Mouse (Mus musculus) layer of hippocampus, adult 2 months (tissue): Measurements from ENCODE around the gene Rhd. TPM values are rescaled to one million over a fixed set of nuclear protein-coding genes. Genes with fewer than 3 reads are reported as not detected.

Source experiments
- DNase-seq, 2 experiments: peaks; one replicate each; pipeline ENCODE4 v3.0.0; 2022; ENCODE audit warnings: low spot score in 2 of 2
- H3K27ac ChIP-seq: fragments of 200-600 bp; 2 replicates; pipeline ENCODE4 v1.8.1; 2022
- H3K4me3 ChIP-seq: fragments of 200-600 bp; 2 replicates; pipeline ENCODE4 v1.8.1; 2022; ENCODE audit warnings: mild to moderate bottlenecking
- CTCF ChIP-seq: fragments of 200-600 bp; conservative IDR thresholded peaks from 2 replicates; pipeline ENCODE4 v1.8.1; 2022; ENCODE audit warnings: antibody characterized with exemption, mild to moderate bottlenecking, moderate library complexity
- total RNA-seq, 2 experiments: library from RNA; stranded (reverse); gene quantifications; 2 replicates each; pipeline ENCODE4 v1.2.3; 2021

The Rhd gene
- total RNA-seq, 2 experiments from 2014 or later: not detected

DNA sequence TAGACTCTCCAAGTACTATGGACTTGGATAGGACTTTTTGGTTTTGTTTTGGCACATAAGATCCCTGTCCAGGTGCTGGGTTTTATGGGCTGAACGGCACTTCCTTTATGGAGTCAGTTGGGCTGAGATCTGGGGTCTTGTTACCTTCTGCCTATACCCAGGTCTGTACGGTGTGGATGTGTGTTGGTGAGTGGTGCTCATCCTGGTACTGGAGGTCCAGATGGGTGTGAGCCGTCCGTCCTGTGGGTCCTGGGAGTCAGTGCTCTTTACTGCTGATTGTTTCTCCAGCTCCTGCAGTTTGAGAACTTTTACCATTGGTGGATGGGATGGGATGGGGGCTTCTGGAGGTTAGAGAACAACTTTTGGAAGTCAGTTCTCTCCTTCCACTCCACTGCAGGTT, 57.4 kb downstream of the Rhd start:
- H3K4me3 ChIP-seq: no peak overlapping the region
- TF ChIP-seq CTCF: no peak
- DNase-seq: no peak
- no peak overlapping the region for H3K27ac ChIP-seq

DNA sequence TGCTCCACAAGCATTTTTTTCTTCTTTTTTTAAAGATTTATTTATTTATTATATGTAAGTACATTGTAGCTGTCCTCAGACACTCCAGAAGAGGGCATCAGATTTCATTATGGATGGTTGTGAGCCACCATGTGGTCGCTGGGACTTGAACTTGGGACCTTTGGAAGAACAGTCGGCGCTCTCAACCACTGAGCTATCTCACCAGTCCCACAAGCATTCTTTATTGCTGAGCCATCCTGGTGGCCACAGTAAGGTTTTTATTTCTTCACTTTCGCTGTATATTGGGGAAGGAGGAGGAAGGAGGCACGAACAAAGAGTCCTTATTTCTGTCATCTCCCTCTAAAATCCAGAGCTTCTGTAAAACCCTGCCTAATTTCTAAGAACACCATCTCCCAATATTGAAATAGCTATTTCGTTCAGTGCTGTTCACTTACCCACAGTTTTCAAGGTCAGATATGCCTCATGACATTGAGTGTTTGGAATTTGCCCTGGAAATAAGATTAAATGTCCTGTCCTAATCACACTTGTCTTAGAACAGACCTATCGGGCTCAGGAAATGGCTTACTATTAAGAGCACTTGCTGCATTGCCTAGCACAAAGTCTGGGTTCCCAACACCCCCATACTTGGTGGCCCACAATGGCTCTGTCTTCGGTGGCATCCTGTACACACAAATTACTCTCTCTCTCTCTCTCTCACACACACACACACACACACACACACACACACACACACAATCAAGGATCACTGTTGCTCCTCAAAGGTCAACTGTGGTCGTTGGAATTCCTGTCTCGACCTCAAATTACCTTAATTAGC, 58.0 kb downstream of the Rhd start:
- no peak for DNase-seq
- TF ChIP-seq CTCF: peak; percentile 44
- Histone ChIP-seq H3K4me3 (peak overlapping the region; percentile 70), H3K27ac (peak overlapping the region; percentile 99)

DNA sequence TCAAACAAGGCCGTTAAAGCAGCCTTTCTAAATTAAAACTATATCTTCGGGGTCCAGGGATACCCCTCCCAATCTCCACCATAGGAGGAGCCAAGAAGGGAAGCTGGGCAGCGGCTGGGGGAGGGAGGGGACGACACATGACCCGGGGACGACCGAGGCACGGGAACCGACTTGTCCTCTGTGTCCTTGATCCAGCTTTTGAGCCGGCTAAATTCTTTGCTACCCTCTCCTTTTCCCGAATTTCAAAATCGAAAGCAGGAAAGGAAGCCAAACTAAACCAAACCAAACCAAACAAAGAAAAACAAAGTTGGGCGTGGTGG, 58.5 kb downstream of the Rhd start:
- DNase-seq: peak; percentile 63 to 71
- peak overlapping the region; percentile 70 for H3K4me3 ChIP-seq
- peak overlapping the region; percentile 99 for H3K27ac ChIP-seq
- no peak for TF ChIP-seq CTCF

DNA sequence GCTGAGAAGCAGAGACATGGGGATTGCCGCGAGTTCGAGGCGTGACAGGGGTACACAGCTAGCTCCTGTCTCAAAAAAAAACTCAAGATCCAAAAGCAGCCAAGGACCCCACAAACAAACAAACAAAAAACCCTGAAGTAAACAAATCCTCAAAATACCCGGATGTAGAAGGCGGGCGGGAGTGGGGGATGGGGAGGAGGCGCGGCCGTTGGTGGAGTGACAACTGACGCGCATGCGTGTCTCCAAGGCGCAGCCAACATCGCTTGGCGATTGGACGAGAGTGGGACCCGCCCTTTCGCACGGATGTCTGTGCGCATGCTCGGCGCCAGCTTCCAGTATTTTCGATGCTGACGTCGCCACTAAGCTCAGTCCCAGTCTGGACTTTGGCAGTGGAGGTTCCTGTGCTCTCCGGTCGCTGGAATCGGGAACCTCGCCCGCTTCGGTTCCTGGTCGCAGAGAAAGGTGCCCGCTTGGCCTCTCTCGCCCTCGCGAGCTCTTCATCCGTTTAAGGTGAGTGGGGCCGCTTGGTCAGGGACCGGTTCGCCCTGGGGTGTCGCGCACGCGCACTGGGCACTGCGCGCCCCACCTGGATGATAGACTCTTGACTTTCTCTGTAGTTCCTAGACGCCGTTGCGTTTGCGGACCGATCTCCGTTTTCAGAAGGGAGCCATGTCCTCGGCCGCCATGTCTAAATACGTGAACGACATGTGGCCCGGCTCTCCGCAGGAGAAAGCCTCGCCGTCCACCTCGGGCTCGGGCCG, 59.1 kb downstream of the Rhd start, which contains the start of gene Rsrp1:
Gene Rsrp1, plus strand, starts transcription at position 335 of the 761 bp plus-strand sequence.
- peak; percentile 95 to 98 for DNase-seq
- TF ChIP-seq CTCF: no peak
- Histone ChIP-seq H3K27ac (peak within 1 kb of the TSS; percentile 99), H3K4me3 (peak within 1 kb of the TSS; percentile 70)

DNA sequence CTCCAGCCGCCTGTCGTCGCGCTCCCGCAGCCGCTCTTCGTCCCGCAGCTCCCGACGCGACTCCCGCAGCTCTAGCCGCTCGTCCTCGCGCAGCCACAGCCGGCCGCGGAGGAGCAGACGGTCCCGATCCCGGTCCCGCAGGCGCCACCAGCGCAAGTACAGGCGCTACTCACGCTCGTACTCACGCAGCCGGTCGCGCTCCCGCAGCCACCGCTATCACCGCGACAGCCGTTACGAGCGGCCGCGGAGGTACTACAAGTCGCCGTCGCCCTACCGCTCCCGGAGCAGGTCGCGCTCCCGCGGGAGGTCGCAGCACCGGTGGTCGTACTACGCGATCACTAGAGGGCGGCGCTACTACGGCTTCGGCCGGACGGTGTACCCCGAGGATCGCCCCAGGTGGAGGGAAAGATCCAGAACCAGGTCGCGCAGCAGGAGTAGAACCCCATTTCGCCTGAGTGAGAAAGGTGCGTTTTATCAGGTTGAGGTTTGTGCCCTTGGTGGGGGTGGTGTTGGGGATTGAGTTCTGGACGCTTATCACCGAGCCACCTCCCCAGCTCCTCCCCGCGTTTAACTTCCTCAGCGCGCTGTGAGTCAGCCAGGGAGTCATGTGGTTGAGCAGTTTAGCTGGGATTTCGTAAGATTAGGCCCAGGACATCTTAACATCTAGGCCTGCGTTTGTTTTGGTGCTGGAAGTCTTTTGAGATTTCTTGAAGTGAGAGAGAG, 59.8 kb downstream of the Rhd start:
- peak overlapping the region; percentile 99 for H3K27ac ChIP-seq
- DNase-seq: no peak
- peak; percentile 11; the same call in 1 of the 2 replicates for TF ChIP-seq CTCF
- H3K4me3 ChIP-seq: peak overlapping the region; percentile 70

DNA sequence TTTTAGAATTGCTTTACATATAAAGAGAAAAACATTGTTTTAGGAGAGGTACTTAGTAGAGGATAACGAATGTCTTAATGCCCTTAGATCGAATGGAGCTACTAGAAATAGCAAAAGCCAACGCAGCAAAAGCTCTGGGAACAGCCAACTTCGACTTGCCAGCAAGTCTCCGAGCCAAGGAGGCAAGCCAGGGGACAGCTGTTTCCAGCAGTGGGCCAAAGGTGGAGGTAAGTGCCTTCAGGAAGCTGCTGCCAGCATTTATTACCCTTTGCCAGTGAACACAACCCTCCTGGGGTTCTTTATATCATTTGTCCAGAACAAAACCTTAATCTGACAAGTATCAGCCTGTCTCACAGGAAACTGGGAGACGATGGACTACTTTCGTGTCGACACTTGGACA, 60.9 kb downstream of the Rhd start:
- DNase-seq: no peak
- peak overlapping the region; percentile 99; the same call in 1 of the 2 replicates for H3K27ac ChIP-seq
- H3K4me3 ChIP-seq: peak overlapping the region; percentile 70
- no peak for TF ChIP-seq CTCF

DNA sequence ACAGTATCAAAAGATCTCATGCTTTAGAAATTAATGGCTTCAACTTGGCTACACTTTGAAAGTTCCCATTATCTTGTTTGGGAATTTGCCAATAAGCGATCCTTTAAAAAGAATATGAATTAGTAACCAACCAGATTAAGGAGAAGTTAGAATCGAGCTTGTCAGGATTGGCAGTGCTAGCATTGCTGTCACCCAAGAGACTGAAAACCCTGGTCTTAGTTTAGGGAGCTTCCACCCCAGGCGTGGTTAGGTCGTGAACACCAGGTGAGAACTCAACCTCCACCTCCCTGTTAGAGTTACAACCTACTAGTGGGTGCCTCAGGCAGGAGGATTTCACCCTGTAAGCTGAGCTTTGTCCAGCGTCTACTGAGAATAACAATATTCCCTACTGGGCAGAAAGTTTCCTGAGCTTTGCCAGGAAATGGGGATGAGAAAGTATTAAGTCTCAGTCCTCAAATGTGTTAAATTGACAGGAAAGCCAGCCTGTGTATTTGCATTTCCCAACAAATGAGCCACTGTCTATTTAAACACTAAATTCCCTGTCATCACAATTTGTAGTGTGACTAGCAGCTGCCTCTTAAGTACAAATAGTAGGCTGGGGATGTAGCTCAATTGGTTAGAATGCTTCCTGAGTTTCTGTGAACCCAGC, 63.6 kb downstream of the Rhd start:
- DNase-seq: no peak
- no peak overlapping the region; the same call in 1 of the 2 replicates for H3K27ac ChIP-seq
- no peak for TF ChIP-seq CTCF
- H3K4me3 ChIP-seq: no peak overlapping the region

DNA sequence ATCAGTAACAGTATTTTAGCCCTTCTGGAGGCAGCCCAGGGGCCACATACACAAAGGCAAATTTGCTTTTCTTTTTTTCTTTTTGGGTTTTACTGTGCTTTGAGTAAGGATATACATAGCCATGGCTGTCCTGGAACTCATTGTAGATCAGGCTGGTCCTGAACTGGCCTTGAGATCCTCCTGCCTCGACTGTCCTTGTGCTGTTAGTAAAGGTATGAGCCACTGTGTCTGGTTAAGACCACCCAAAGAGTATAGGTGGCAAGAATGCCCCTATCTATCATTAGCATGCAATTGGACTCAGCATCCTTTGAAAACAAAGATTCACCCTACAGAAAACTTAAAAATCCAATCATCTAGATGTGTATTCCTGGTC, 64.1 kb downstream of the Rhd start:
- DNase-seq: no peak
- Histone ChIP-seq H3K4me3 (no peak overlapping the region), H3K27ac (no peak overlapping the region)
- no peak for TF ChIP-seq CTCF

DNA sequence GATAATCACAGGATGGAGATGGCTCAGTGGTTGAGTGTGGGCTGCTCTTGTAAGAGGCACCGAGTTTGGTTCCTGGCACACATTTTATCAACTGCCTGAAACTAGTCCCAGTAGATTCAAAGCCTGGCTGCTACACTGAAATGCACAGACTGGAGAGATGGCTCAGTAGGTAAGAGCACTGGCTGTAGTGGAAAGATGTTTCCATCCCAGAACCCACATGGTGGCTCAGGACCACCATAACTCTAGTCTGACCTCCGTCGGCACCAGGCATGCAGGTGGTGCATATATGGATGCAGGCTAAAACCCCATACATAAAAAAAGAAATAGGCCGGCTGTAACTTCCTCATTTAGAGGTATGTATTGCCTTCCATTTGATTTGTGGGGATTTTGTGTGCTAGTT, 65.2 kb downstream of the Rhd start:
- no peak for DNase-seq
- H3K4me3 ChIP-seq: no peak overlapping the region
- no peak for TF ChIP-seq CTCF
- H3K27ac ChIP-seq: no peak overlapping the region

DNA sequence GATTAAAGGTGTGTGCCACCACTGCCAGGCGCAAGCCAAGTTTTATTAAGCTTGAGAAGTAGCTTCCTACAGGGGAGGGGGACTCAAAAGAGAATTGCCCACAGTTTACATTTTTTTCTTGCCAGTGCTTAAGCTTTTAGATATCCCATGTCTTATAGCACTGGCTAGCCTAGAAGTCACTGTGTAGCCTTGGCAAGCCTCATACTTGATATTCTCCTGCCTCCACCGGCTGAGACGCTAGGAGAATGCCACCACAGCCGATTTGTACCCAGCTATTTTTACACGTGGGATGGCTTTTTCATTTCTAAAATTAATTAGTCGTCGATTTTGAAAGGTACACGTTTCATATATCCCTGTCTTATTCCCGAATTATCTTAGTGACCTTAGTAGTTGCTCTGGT, 65.9 kb downstream of the Rhd start:
- no peak for TF ChIP-seq CTCF
- no peak for DNase-seq
- peak overlapping the region; percentile 94 for H3K27ac ChIP-seq

DNA sequence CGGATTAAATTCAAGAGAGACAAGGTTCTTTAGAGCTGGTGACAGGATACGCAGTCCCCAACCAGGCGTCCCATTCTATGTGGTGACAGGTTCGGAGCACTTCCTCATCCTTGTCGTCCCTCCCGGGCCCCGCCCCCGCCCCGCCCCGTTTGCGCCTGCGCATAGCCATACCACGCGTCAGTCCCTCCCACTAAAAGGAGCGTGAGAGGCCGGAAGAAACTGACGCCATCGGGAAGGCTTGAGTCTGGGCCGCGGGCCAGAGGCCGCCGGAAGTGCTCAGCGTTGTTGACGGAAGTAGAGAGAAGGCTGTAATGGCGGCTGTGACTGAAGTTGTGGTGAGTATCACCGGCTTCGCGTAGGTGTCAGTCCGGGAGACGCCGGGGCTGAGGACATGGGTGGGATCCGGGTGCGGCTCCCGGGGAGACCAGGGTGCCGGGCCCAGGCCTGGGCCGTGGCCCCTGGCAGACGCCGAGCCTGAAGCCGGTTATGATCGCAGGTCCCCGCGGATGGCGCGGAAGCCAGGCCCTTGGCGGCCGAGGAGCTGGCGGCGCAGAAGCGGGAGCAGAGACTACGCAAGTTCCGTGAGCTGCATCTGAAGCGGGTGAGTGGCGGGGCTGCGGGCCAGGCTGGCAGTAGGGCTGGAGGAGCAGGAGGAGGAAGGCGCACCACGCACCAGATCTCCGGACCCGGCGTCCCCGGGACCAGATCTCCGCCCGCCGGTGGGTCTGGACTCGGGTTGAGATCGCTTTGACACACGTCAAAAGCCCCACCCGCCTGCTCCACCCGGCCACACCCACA, 66.5 kb downstream of the Rhd start, which contains the start of gene Syf2:
Gene Syf2, plus strand, starts transcription at position 215 of the 798 bp plus-strand sequence.
- peak within 1 kb of the TSS; percentile 94 for H3K27ac ChIP-seq
- TF ChIP-seq CTCF: no peak
- peak; percentile 95 for DNase-seq
- peak within 1 kb of the TSS; percentile 95 for H3K4me3 ChIP-seq

More for the DNA sequence above, 65.9 kb downstream of the Rhd start:
- peak overlapping the region; percentile 95 for H3K4me3 ChIP-seq
